Mouse (Mus musculus) gastrocnemius, postnatal 14 days (tissue): ENCODE data around the gene Mylpf. TPM values are rescaled to one million over a fixed set of nuclear protein-coding genes. Genes with fewer than 3 reads are reported as not detected.

ENCODE experiments used
- DNase-seq: peaks from one replicate; pipeline ENCODE4 v3.0.0; 2021; ENCODE audit warnings: mixed read lengths
- intact Hi-C: fragments of 180-260 bp; cut with DNase I; formaldehyde crosslinking; loops from one replicate; pipeline ENCODE4 v1.15.1; 2025; ENCODE audit warnings: low total_unique reads
- total RNA-seq, 2 experiments: library from RNA; stranded (reverse); gene quantifications; 2 replicates each; pipeline ENCODE4 v1.2.3; 2021

Mylpf gene
- total RNA-seq, 2 experiments from 2014 or later, result 57,620 to 58,231 TPM

DNA sequence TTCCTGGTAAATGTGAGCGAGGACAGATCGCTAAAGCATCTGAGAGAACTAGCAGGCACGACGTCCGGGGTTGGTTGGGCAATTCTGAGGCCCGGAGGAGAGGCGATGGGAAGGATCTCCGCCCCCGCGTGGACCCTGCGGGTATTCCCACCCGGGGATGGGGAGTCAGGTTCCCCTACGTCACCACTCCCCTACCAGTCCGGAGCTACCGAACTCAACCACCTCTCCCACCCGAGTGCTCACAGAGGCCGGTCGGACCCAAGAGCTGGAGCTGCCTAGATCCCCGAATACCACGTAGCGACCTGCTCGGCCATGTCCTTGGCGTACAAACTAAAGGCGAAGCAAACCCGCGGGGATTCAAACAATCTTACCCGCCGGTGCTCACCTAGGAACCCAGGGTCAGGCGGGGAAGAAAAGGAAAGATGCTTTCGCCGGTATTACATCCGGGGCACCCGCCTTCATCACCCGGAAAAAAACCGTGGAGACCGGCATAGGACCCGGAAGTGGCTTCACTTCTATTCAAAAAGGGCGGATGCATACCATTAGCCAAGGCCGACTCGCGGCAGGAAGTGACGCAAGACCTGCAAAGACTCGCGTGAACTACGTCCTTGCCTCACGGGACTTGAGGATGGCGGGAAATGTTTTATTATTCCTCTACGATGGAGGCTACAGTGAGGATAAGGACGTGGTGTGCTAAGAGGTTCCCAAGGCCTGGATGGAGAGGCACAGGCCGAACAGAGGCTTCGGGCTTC, 13.0 kb upstream of the Mylpf start, which contains the start of gene Cd2bp2:
Cd2bp2 (minus strand) TSS at position 507 of the 752 bp plus-strand sequence.
- intact Hi-C loops, result no loop called here
- peak; percentile 93 for DNase-seq

DNA sequence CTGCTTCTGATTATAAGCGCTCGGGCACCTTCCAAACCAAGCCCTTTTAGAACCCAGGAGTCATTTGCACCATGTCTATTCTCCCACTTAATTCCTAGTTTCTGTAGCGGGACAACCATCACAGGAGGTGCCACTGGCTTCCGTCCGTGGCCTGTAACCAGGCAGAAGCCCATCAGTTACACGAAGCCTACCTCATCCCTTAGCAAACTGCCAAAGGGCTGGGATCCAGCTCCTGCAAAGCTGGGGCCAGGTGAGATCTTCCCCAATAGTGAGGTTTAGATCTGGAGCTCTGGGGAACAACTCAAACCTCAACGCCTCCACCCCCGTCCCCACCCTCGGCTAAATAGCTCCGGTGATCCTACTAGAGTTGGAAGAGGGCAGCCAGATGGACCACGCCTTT, 12.2 kb upstream of the Mylpf start:
- intact Hi-C loops, result no loop called here
- no peak for DNase-seq

DNA sequence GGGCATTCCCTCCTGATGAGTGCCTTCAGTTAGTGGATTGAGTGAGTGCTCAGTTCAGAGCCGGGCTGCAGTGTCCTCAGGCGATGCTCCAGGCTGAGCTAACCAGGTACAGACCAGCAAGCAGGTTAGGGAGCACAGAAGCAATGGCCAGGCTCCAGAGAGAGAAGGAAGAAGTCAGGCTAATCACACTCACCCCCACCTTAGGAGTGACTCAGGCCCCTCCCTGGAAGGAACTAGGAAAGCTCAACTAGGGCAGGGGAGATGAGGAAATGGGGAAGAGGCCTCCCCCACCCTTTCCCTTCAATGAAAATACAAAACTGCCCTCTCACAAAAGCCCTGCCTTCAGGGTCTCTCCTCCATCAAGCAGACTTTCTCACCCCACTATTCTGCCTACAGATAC, 2.1 kb upstream of the Mylpf start:
- intact Hi-C loops, result no loop called here

DNA sequence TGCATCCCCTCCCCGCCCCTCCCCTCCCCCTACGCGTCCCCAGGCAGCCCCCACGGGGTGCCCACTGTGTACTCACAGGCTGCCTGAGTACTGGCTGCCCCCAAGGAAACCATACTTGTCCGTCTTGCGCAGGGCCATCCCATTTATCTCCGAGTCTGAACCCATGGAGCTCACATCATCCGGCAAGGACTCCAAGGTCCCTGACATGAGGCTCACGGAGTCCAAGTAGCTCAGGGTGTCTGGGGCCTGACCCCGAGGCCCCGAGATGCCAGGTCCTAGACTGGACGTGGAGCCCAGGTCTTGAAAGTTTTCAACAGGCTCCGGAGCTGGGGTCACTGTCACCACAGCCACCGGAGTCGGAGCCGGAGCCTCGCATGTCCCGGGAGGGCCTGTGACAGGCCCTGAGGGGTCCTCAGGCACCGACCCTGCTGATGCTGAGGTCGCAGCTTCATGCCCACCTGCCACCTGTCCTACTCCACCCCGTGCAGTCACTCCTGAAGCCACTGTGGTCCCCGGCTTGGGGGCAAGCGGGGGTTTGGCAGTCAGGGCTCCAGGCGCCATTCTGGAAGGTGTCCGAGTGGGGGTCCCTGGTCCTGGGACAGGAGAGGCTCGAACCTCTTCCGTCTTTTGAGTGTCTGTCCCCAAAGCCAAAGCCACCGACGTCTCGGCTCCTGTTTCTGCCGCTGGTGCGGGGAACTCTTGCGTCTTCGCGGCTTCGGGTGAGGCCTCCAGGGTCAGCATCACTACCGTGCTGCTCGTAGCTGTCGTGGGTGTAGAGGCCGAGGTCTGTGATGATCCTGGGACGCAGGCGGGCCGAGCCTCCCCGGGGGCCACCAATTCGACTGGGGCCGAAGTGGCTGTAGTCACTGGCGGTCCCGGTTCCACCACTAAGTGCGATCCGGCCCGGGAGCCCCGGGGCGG, 1.1 kb upstream of the Mylpf start:
- intact Hi-C loops, result no loop called here
- no peak for DNase-seq

More for the DNA sequence above, 2.1 kb upstream of the Mylpf start:
- DNase-seq, result no peak

DNA sequence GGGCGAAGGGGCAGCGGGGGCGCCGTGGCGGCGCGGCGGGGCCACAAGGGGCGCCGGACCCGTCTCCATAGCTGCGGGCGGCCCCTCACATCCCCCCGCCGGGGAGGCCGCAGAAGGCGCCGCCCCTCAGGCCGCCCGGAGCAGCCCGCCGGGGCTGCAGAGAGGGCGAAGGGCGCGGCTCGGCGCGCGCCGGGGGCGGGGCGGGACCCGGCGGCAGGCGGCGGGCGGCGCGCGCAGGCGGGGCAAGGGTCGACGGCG, 466 bp upstream of the Mylpf start, which contains the start of gene Tbc1d10b:
Tbc1d10b (minus strand) TSS at position 174 of the 258 bp plus-strand sequence.
- intact Hi-C loops, result no loop called here
- DNase-seq, result no peak

DNA sequence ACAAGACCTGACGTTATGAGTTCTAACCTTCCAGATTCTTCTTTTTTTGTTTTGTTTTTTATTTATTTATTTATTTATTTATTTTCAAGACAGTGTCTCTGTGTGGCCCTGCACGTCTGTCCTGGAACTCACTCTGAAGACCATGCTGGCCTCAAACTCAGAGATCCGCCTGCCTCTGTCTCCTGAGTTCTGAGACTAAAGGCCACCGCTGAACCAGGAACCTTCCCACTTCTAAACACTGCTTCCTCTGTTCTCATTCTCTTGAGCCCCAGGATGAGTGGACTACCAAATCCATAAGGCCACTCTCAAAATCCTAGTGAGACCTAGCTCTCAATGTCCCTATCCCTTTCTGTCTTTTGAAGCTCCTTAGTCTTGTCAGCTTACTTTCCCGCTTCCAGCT, 1.2 kb downstream of the Mylpf start:
- intact Hi-C loops, result no loop called here
- DNase-seq, result no peak

DNA sequence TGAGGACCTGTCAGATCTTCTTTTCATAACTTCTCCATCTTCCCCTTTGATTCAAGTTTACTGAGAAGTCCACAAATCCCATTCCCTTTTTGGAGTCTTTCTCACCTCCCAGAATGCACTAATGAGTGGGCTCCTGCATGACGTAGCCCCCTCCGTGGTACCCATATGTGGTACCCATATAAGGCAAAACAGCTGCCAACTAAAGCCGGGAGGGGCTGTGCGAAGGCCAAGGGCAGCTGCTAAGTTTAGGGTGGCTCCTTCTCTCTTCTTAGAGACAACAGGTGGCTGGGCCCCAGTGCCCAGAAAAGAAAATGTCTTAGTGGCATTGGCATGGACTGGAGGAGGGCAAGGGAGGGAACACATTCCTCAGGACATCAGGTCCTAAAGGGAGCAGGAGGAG, 1.6 kb downstream of the Mylpf start:
- intact Hi-C loops, result no loop called here
- peak; percentile 72 for DNase-seq

DNA sequence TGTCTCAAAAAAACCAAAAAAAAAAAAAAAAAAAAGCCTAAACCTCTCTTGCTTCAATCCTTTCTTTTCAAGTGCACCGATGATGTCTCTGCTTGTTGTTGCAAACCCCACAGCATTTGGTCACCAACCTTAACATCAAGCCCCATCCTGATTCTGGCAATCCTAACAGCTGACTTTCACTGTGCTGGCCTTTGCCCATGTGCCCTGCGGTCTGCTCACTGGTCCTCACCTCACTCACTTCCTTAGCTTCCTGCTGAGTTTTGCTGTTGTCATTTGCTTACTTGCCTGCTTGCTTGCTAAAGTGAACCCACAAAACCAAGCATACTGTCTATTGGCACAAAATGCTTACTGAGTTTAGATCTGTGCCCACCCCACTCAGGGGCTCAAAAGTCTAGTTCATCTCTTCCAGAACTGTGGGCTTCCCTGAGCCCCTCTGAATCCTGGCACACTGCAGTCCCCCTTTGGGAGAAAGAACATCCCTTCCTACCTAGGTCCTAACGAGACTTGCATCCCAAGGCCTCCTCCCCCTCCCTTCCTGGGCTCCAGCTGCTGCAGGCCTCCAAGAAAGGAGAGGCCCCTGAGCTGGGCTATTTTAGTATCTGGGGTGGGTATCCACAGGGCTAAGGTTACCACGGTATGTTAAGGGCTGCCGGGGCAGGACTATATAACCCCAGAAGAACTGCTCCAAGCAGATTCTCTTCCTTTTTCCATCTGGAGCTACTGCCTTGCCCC, 2.5 kb downstream of the Mylpf start:
- DNase-seq, result peak; percentile 66

DNA sequence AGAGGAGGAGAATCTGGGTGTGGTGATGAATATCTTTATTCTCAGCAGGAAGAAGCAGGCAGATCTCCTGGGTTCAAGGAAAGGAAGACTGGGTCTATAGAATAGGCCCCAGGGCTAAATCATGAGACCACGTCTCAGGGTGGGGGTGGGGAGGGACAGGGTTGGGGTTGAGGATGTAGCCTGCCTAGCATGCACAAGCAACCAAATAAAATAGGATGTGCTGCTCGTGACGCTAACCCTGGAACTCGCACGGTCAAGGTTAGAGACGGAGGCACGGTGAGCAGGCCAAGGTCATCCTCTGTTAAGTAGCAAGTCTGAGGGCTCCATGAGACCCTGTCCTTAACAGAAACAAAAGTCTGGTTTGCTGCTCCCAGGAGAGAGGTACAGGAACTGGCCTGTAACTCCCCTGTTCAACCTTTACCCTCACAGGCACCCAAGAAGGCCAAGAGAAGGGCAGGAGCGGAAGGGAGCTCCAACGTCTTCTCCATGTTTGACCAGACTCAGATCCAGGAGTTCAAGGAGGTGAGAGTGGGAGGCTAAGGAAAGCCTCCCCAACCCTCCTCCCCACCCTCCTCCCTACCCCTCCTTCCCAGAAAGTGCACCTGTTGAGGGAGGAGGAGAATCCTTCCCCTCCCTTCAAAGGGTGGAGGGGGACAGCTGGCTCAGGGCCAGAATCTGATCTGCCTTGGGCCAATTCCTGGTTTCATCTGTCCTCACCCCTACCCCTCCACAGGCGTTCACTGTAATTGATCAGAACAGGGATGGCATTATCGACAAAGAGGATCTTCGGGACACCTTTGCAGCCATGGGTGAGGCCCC, 4.0 kb downstream of the Mylpf start:
- DNase-seq, result peak; percentile 43
- intact Hi-C loops, result no loop called here

More for the DNA sequence above, 2.5 kb downstream of the Mylpf start:
- intact Hi-C loops, result no loop called here

DNA sequence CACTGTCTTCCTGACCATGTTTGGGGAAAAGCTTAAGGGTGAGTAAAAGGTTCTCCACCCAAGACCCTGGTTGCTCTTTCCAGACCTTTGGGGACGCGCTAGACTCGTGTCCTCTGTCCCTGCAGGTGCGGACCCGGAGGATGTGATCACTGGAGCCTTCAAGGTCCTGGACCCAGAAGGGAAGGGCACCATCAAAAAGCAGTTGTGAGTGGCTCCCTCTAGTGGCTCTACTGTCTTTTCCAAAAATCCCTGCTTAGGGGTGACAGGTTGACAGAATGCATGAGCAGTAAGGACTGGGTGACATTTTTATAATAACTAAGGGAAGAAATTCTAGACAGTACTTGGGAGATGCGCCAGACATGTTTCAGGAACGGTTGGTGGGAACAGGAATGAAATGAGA, 4.8 kb downstream of the Mylpf start:
- intact Hi-C loops, result no loop called here
- DNase-seq, result no peak

DNA sequence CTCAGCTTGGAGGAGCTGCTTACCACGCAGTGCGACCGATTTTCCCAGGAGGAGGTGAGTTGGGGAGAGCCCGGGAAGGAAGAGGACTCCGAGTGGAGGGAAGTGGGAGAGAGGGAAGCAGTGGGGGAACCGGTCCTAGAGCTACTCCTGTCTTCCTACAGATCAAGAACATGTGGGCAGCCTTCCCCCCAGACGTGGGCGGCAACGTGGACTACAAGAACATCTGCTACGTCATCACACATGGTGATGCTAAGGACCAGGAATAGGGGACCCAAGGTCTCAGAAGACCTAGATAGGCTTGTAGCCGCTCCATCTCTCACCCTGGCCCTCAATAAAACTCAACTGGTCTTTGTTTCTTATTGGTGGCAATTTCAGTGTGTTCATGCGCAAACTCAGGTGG, 5.2 kb downstream of the Mylpf start:
- no peak for DNase-seq
- intact Hi-C loops, result no loop called here

DNA sequence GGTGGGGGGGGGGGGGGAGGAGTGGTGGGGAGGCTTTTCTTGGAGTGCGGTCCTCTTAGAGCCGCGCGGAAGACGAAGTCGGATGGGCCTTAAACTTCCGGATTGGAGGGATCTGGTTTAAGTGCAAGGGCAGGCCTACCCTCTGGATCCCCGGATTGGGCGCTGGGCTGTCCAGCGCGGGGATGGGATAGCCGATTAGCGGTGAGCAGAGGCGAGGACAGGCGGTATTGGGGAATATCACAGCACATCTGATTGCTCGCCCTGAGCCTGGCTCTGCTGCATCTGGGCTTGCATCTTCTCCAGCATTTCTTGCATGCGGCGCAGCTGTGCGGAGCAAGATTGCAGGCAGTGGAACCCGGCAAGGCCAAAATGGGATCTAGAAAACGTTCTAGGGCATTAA, 5.8 kb downstream of the Mylpf start:
- peak; percentile 59 for DNase-seq
- intact Hi-C loops, result no loop called here

DNA sequence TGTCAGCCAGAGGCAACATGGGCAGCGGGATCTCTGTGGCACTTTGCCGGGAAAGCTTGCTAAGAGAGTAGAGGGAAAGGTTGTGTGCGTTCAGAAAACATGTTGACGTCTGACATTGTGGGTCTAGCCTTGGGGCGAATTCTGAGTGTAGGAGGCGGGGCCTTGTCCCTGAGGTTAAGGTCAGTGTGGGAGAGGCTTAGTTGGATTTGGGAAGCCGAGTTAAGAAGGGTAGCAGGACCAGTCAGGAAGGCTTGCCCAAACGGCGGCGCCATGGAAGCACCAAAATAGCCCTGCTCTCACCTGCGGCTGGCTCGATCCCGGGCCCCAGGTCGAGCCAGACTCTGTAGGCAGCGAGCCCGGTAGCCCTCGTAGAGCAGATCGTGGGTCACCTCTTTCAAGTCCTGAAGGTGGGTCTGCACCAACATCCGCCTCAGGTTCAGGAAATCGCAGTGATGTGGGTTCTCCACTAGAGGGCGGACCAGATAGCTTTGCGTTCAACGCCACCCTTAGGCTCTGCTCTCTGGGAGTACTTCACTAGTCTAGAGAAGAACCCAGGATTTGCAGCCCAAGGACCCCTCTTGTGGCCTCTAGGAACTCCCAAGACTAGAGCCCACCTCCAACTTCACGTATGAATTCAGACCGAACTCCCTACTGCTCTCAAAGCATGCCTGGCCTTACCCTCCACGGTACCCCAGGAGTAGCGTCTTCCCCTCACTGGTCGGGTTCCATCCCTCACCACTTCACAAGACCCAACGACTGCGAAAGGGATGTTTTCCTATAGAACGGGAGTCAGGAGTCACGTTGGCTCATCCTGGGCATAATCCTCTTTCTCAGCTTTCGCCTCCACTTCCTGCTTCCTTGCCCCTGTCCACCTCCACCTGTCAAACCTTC, 6.5 kb downstream of the Mylpf start:
- peak; percentile 75 for DNase-seq
- intact Hi-C loops, result no loop called here

DNA sequence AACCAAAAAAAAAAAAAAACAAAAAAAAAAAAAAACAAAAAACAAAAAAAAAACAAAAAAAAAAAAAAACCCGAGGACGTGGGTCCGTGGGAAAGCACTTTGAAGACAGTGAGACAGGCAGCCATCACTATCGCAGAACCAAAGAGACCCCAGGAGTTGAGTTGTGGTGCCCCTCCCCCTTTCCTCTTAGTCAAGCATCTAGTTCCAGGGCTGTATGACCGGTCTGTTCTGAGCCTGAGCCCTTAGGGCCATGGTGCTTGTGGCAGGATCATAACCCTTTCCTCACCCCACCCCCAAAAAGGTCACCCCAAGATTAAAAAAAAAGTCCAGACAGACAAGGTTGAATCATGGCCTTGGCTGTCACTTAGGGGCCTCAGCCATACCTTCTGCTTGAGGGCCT, 7.6 kb downstream of the Mylpf start:
- intact Hi-C loops, result no loop called here
- no peak for DNase-seq

DNA sequence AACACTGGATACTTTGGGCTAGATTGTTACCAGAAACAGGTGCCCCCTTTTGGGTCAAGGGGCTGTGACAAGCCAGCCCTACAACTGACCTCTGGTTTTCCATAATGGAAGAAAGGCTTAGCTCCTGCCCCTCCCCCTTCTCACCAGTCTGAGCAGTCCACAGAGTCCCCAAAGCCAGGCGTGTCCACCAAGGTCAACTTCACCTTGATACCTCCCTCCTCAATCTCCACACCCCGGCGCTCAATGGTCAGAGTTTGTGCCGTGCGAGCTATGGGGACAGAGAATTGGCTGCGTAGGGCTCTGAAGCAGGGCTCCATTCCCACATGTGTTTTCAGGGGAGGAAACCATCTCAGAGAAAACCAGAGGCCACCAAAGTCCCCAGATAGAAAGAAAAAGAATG, 8.8 kb downstream of the Mylpf start:
- intact Hi-C loops, result no loop called here
- DNase-seq, result no peak

DNA sequence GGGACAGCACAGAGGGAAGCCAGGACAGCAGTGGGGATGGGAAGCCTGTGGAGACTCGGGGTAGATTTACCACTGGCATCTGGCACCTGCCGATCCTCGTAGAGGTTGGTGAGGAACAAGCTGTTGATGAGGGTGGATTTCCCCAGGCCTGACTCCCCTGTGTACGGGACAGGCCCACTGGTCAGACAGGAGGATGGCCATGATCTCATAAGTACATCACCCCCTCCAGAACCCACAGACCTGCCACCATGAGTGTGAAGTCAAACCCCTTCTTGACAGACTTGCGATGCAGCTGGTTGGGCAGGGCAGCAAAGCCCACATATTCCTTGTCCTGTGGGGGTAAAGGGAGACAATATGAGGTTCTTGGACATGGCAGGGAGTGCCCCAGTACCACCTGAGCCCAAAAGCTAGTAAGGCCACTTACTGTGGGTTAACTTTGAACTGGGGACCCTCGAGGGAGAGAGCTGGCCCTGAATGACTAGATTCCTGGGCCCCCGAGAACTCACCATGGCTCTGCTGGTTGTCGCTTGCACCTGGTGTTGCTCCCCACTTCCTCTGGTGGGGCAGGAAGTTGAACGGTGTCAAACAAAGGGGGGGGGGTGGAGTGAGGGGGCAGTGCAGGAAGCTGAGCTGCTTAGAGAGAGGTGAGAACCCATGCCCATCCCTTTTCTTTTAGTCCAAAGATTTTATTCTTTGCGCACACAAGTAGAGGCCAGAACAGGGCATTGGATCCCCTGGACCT, 9.4 kb downstream of the Mylpf start:
- DNase-seq, result no peak
- intact Hi-C loops, result no loop called here

DNA sequence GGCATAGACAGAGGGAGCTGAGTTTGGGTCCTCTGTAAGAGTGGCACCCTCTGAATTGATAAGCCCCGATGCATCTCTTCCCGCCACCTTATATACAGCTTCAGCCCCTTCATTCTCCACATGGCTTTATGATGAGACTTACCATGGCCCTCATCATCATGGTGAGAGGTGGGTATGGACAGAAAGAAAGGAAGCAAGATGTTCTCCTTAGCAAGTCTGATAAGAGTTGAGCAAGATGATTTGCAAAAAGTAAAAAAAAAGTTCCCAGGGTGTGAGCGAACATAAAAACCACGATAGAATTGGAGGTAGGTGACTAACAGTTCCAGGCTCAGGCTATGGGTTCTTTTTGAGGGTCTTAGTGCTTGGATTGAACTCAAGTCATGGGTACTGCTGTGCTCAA, 10.0 kb downstream of the Mylpf start:
- intact Hi-C loops, result no loop called here
- DNase-seq, result no peak

DNA sequence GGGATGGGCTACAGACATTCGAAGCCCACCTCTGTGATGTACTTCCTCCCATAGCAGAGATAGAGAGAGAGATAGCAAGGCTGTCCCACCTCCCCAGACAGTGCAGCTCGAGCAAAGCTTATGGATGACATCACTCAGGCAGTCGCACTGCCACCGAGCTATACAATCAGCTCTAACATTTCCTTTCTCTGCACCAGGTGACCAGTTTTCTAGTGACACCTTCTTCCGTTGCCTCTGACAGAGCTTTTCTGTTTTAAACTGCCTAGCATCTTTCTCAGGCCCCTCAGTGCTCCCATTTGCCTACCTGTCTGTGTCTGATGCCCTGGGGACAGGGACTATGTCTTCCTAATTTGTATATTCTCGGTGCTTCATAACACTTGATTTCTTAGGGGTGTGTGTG, 11.8 kb downstream of the Mylpf start:
- intact Hi-C loops, result no loop called here
- no peak for DNase-seq
